Mouse (Mus musculus): Measurements from ENCODE around the gene Sult2b1. TPM values are rescaled to one million over a fixed set of nuclear protein-coding genes. Genes with fewer than 3 reads are reported as not detected.

The Sult2b1 gene
- 5.1 and 6.6 TPM in 2 replicates for polyA plus RNA-seq (2015; fragmentation: Nextera tagmentation; extraction: Ambion mirVana)

GRCm38 (mm10) chr7:45784524-45785372 lies at the start of gene Sult2b1:
Gene Sult2b1, minus strand, starts transcription at chr7:45784669.
- peak within 1 kb of the TSS; percentile 91 for H3K4me3 ChIP-seq (ENCODE audit: low read length)
- H3K4me1 ChIP-seq (ENCODE audit: control insufficient read depth, insufficient read depth, low read depth, low read length), result peaks cover 14% of the 10 kb centered on the region
- peaks cover 21% of the 10 kb centered on the region for H3K36me3 ChIP-seq (ENCODE audit: control insufficient read depth, insufficient read depth, low read length)
- no peaks in the 10 kb centered on the region for H3K9me3 ChIP-seq (ENCODE audit: control insufficient read depth, low read length)
- peak within 1 kb of the TSS; percentile 87 for H3K4me2 ChIP-seq (ENCODE audit: low read length)
- peak; percentile 74 for ATAC-seq
- peak within 1 kb of the TSS; percentile 93 for H3K27ac ChIP-seq (ENCODE audit: low read depth, low read length)
- 12% methylated on average over 20 of the region's 20 CpGs for WGBS
- H3K27me3 ChIP-seq (replicated peaks; ENCODE audit: control insufficient read depth, insufficient read depth, low read length), result no peaks in the 10 kb centered on the region
- H3K9ac ChIP-seq (ENCODE audit: low read depth, low read length), result peak within 1 kb of the TSS; percentile 94

- no peak for ATAC-seq
- WGBS, result 3% methylated on average over 17 of the region's 31 CpGs
- no peaks in the 10 kb centered on the region; the same call in 1 of the 2 replicates for H3K36me3 ChIP-seq (ENCODE audit: control insufficient read depth, insufficient read depth, low read length)
- peaks cover 15% of the 10 kb centered on the region for H3K4me1 ChIP-seq (ENCODE audit: control insufficient read depth, insufficient read depth, low read depth, low read length)
- peak overlapping the region; percentile 45 for H3K9ac ChIP-seq (ENCODE audit: low read depth, low read length)
- H3K4me3 ChIP-seq (ENCODE audit: low read length), result peak overlapping the region; percentile 35
- H3K27ac ChIP-seq (ENCODE audit: low read depth, low read length), result no peak overlapping the region
- peaks cover 47% of the 10 kb centered on the region for H3K27me3 ChIP-seq (replicated peaks; ENCODE audit: control insufficient read depth, insufficient read depth, low read length)
- peak overlapping the region; percentile 45 for H3K4me2 ChIP-seq (ENCODE audit: low read length)
- no peaks in the 10 kb centered on the region for H3K9me3 ChIP-seq (ENCODE audit: control insufficient read depth, low read length)
These were observed 49.5 kb upstream of the Sult2b1 start for GRCm38 (mm10) chr7:45833924-45834323.

- Histone ChIP-seq H3K27me3 (replicated peaks; ENCODE audit: control insufficient read depth, insufficient read depth, low read length) (peaks cover 47% of the 10 kb centered on the region), H3K4me1 (ENCODE audit: control insufficient read depth, insufficient read depth, low read depth, low read length) (peaks cover 15% of the 10 kb centered on the region), H3K9ac (ENCODE audit: low read depth, low read length) (peak overlapping the region; percentile 45), H3K4me3 (ENCODE audit: low read length) (peak overlapping the region; percentile 35), H3K9me3 (ENCODE audit: control insufficient read depth, low read length) (no peaks in the 10 kb centered on the region), H3K4me2 (ENCODE audit: low read length) (peak overlapping the region; percentile 45), H3K36me3 (ENCODE audit: control insufficient read depth, insufficient read depth, low read length) (peaks cover 2% of the 10 kb centered on the region; the same call in 1 of the 2 replicates), H3K27ac (ENCODE audit: low read depth, low read length) (no peak overlapping the region)
- WGBS, result 3% methylated on average over 58 of the region's 86 CpGs
- ATAC-seq, result no peak
These were observed 48.8 kb upstream of the Sult2b1 start for GRCm38 (mm10) chr7:45833148-45833790.

GRCm38 (mm10) chr7:45832428-45832827 lies 48.0 kb upstream of the Sult2b1 start:
- peak overlapping the region; percentile 35 for H3K4me3 ChIP-seq (ENCODE audit: low read length)
- H3K36me3 ChIP-seq (ENCODE audit: control insufficient read depth, insufficient read depth, low read length), result peaks cover 4% of the 10 kb centered on the region
- peaks cover 45% of the 10 kb centered on the region for H3K27me3 ChIP-seq (replicated peaks; ENCODE audit: control insufficient read depth, insufficient read depth, low read length)
- peaks cover 15% of the 10 kb centered on the region for H3K4me1 ChIP-seq (ENCODE audit: control insufficient read depth, insufficient read depth, low read depth, low read length)
- ATAC-seq, result no peak
- H3K27ac ChIP-seq (ENCODE audit: low read depth, low read length), result no peak overlapping the region
- H3K4me2 ChIP-seq (ENCODE audit: low read length), result peak overlapping the region; percentile 45
- no peak overlapping the region for H3K9ac ChIP-seq (ENCODE audit: low read depth, low read length)
- no peaks in the 10 kb centered on the region for H3K9me3 ChIP-seq (ENCODE audit: control insufficient read depth, low read length)
- WGBS, result 10% methylated on average over 29 of the region's 30 CpGs

- peak; percentile 34 for ATAC-seq
- Histone ChIP-seq H3K9ac (ENCODE audit: low read depth, low read length) (peak overlapping the region; percentile 75), H3K27ac (ENCODE audit: low read depth, low read length) (peak overlapping the region; percentile 87), H3K36me3 (ENCODE audit: control insufficient read depth, insufficient read depth, low read length) (peaks cover 7% of the 10 kb centered on the region), H3K9me3 (ENCODE audit: control insufficient read depth, low read length) (no peaks in the 10 kb centered on the region), H3K4me1 (ENCODE audit: control insufficient read depth, insufficient read depth, low read depth, low read length) (peaks cover 15% of the 10 kb centered on the region), H3K4me2 (ENCODE audit: low read length) (peak overlapping the region; percentile 91), H3K27me3 (replicated peaks; ENCODE audit: control insufficient read depth, insufficient read depth, low read length) (peaks cover 42% of the 10 kb centered on the region), H3K4me3 (ENCODE audit: low read length) (peak overlapping the region; percentile 84)
- WGBS, result 15% methylated on average over 5 of the region's 5 CpGs
These were observed 46.7 kb upstream of the Sult2b1 start for GRCm38 (mm10) chr7:45831128-45831525.

GRCm38 (mm10) chr7:45830427-45831127 lies 46.1 kb upstream of the Sult2b1 start, which contains the start of gene Grwd1:
Gene Grwd1, minus strand, starts transcription at chr7:45830944.
- peak within 1 kb of the TSS; percentile 91 for H3K4me2 ChIP-seq (ENCODE audit: low read length)
- peaks cover 15% of the 10 kb centered on the region for H3K4me1 ChIP-seq (ENCODE audit: control insufficient read depth, insufficient read depth, low read depth, low read length)
- WGBS, result under 1% methylated on average over 35 of the region's 35 CpGs
- ATAC-seq, result peak; percentile 92
- peak within 1 kb of the TSS; percentile 75 for H3K9ac ChIP-seq (ENCODE audit: low read depth, low read length)
- peaks cover 11% of the 10 kb centered on the region for H3K36me3 ChIP-seq (ENCODE audit: control insufficient read depth, insufficient read depth, low read length)
- no peaks in the 10 kb centered on the region for H3K9me3 ChIP-seq (ENCODE audit: control insufficient read depth, low read length)
- peak within 1 kb of the TSS; percentile 84 for H3K4me3 ChIP-seq (ENCODE audit: low read length)
- peak within 1 kb of the TSS; percentile 87 for H3K27ac ChIP-seq (ENCODE audit: low read depth, low read length)
- peaks cover 39% of the 10 kb centered on the region for H3K27me3 ChIP-seq (replicated peaks; ENCODE audit: control insufficient read depth, insufficient read depth, low read length)

- peaks cover 22% of the 10 kb centered on the region for H3K36me3 ChIP-seq (ENCODE audit: control insufficient read depth, insufficient read depth, low read length)
- H3K27me3 ChIP-seq (replicated peaks; ENCODE audit: control insufficient read depth, insufficient read depth, low read length), result peaks cover 1% of the 10 kb centered on the region; the same call in 1 of the 2 replicates
- H3K4me1 ChIP-seq (ENCODE audit: control insufficient read depth, insufficient read depth, low read depth, low read length), result peaks cover 7% of the 10 kb centered on the region
- H3K4me2 ChIP-seq (ENCODE audit: low read length), result no peak overlapping the region
- no peak overlapping the region for H3K4me3 ChIP-seq (ENCODE audit: low read length)
- no peak for ATAC-seq
- WGBS, result 95% methylated on average over 7 of the region's 7 CpGs
- no peak overlapping the region for H3K9ac ChIP-seq (ENCODE audit: low read depth, low read length)
- H3K9me3 ChIP-seq (ENCODE audit: control insufficient read depth, low read length), result no peaks in the 10 kb centered on the region
- no peak overlapping the region for H3K27ac ChIP-seq (ENCODE audit: low read depth, low read length)
These were observed 42.2 kb upstream of the Sult2b1 start for GRCm38 (mm10) chr7:45826631-45827030.

- no peak for ATAC-seq
- WGBS, result 74% methylated on average over 7 of the region's 7 CpGs
- no peaks in the 10 kb centered on the region for H3K9me3 ChIP-seq (ENCODE audit: control insufficient read depth, low read length)
- no peaks in the 10 kb centered on the region for H3K27me3 ChIP-seq (replicated peaks; ENCODE audit: control insufficient read depth, insufficient read depth, low read length)
- H3K4me1 ChIP-seq (ENCODE audit: control insufficient read depth, insufficient read depth, low read depth, low read length), result peaks cover under 1% of the 10 kb centered on the region
- no peak within 1 kb of the TSS for H3K27ac ChIP-seq (ENCODE audit: low read depth, low read length)
- no peak within 1 kb of the TSS for H3K4me2 ChIP-seq (ENCODE audit: low read length)
- no peak within 1 kb of the TSS for H3K9ac ChIP-seq (ENCODE audit: low read depth, low read length)
- no peak within 1 kb of the TSS for H3K4me3 ChIP-seq (ENCODE audit: low read length)
- H3K36me3 ChIP-seq (ENCODE audit: control insufficient read depth, insufficient read depth, low read length), result peaks cover 22% of the 10 kb centered on the region
These were observed 40.1 kb upstream of the Sult2b1 start, which contains the start of gene Kcnj14 for GRCm38 (mm10) chr7:45824598-45824997. Gene Kcnj14, minus strand, starts transcription at chr7:45824782.

Data from hindbrain, embryonic 16.5 days (tissue).